Comparison of ENCODE assay signal across 12 mouse cellular contexts in the genomic region with DNA sequence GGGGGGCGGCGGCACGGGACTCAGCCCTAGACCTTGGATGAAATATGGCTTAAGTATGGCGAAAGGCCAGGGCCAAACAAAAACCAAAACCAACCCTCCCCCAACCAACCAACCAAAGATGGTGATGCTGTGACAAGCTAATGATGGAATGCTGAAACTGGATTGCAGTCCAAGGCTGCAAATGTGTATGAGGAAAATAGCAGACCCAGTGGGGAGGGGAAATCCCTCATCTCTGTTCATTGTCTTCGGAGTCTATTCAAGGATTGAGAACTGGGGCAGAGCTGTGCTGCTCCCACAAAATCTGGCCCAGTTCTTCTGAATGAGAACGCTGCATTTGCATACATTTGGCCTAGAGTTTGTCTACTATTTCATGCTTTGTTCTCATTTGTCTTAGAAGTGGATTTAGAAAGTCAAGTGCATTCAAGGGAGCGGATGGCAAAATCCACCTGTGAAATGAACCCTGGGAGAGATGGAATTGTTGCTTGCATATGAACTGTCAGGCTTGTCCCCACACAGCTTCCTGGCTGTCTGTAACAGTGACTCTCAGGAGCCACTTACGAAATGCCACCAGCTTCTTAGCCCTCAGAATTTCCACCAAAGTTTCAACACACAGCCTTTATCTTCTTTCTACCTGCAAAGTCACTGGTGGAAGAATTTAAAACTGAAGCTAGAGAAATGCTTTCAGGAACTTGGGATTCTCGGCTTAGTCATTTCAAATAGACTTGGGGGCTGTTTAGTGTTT. TPM values are rescaled to one million over a fixed set of nuclear protein-coding genes. Genes with fewer than 3 reads are reported as not detected.
DNase-seq lines count a peak whose midpoint lies in the region; ATAC-seq and TF ChIP-seq lines count a peak whose summit lies in the region.
"Had no signal": no experiment of that assay in that cellular context is flagged by ENCODE, and none has a peak within 500 bp of the region (broad histone marks: within the 10 kb centered on the region; RNA-seq: fewer than 3 reads in every experiment).

No protein-coding gene starts in this region.

- no peaks in the 10 kb centered on the region for H3K4me1 ChIP-seq in kidney, embryonic 16.5 days (ENCODE audit: insufficient read depth, low read length)
- H3K4me1 ChIP-seq in forebrain, postnatal 0 days (ENCODE audit: insufficient read depth): no peaks in the 10 kb centered on the region

- 0 out of 2 replicates have a peak overlapping the region, but pooled peaks have one; percentile 27 for H3K27ac ChIP-seq in kidney, embryonic 16.5 days (ENCODE audit: low read length)
- H3K27ac ChIP-seq in forebrain, postnatal 0 days (ENCODE audit: low read depth, low read length): no peak overlapping the region
- H3K27ac ChIP-seq: midbrain, embryonic 10.5 days had no signal

- H3K27me3 ChIP-seq in kidney, embryonic 16.5 days (ENCODE audit: insufficient read depth, low read length): peaks cover 15% of the 10 kb centered on the region
- H3K27me3 ChIP-seq in forebrain, postnatal 0 days (ENCODE audit: insufficient read depth, low read length): no peaks in the 10 kb centered on the region

- no peak for TF ChIP-seq CTCF in forebrain, postnatal 0 days (IDR thresholded peaks at IDR 0.05; ENCODE audit: low read depth)

- DNase-seq in kidney, postnatal 10 days: no peak
- peak; percentile 4 to 7 for DNase-seq in right cerebral cortex, adult 2 months (ENCODE audit: low spot score in 2 of 2)
- DNase-seq in right cerebral cortex, postnatal 25 days: no peak
- no peak for DNase-seq in forebrain, postnatal 0 days
- DNase-seq in spleen, adult 12 weeks (ENCODE audit: low spot score): no peak
- DNase-seq in heart, adult 11 months: no peak
- DNase-seq: cerebellum, adult 11-12 months; heart, postnatal 36 days; thymus, postnatal 14 days had no signal

- ATAC-seq in kidney, embryonic 16.5 days (ENCODE audit: low FRiP score, low TSS enrichment): peak; percentile 27; the same call in 1 of the 2 replicates
- ATAC-seq in forebrain, postnatal 0 days: peak; percentile 63; the same call in 1 of the 2 replicates
- ATAC-seq: Patski had no signal

- H3K36me3 ChIP-seq in kidney, embryonic 16.5 days (ENCODE audit: insufficient read depth, low read length): no peaks in the 10 kb centered on the region
- no peaks in the 10 kb centered on the region for H3K36me3 ChIP-seq in forebrain, postnatal 0 days (ENCODE audit: insufficient read depth)
- H3K36me3 ChIP-seq: midbrain, embryonic 10.5 days had no signal

- H3K9me3 ChIP-seq in kidney, embryonic 16.5 days (ENCODE audit: low read length): peaks cover 4% of the 10 kb centered on the region; the same call in 1 of the 2 replicates
- no peaks in the 10 kb centered on the region for H3K9me3 ChIP-seq in forebrain, postnatal 0 days (ENCODE audit: low read length)
- H3K9me3 ChIP-seq: midbrain, embryonic 10.5 days had no signal

- H3K4me2 ChIP-seq in kidney, embryonic 16.5 days (replicated peaks; ENCODE audit: low read depth, low read length): peak overlapping the region; percentile 7; the same call in 1 of the 2 replicates
- no peak overlapping the region for H3K4me2 ChIP-seq in forebrain, postnatal 0 days (ENCODE audit: low read depth)

- H3K4me3 ChIP-seq in kidney, embryonic 16.5 days (ENCODE audit: low read length): no peak overlapping the region
- no peak overlapping the region for H3K4me3 ChIP-seq in forebrain, postnatal 0 days (ENCODE audit: low read depth, low read length)
- H3K4me3 ChIP-seq: midbrain, embryonic 10.5 days had no signal

- H3K9ac ChIP-seq in kidney, embryonic 16.5 days (replicated peaks; ENCODE audit: low read length): no peak overlapping the region
- no peak overlapping the region for H3K9ac ChIP-seq in forebrain, postnatal 0 days

- 58% methylated on average over 9 of the region's 9 CpGs for WGBS in kidney, embryonic 16.5 days
- 57% methylated on average over 9 of the region's 9 CpGs for WGBS in forebrain, postnatal 0 days

RNA-seq across cellular contexts. Expression of a gene that starts 36.2 kb away (rescaled TPM):
- polyA plus RNA-seq in kidney, embryonic 16.5 days (2015; fragmentation: Nextera tagmentation; extraction: Ambion mirVana): 8.7 and 12.7 TPM in 2 replicates
- 1.2 and 1.4 TPM in 2 replicates for total RNA-seq in forebrain, postnatal 0 days (2014; rRNA removed)
- polyA plus RNA-seq in forebrain, postnatal 0 days (2015; fragmentation: Nextera tagmentation; extraction: Ambion mirVana): 0.87 and 1.7 TPM in 2 replicates
- polyA plus RNA-seq: Patski had no signal

Comparison
In these comparisons a context has a peak if more than half of its experiments do, and no peak if none do; other contexts are left out.
1. DNase-seq: peak in right cerebral cortex, adult 2 months (2 of 2); none in kidney, postnatal 10 days (single experiment), right cerebral cortex, postnatal 25 days (single experiment), forebrain, postnatal 0 days (single experiment), spleen, adult 12 weeks (single experiment) and heart, adult 11 months (single experiment).